Mouse (Mus musculus): ENCODE data around the gene Hoxd12.

GRCm38 (mm10) chr2:74720955-74721491 is 46.2 kb downstream of the Hoxd12 start:
- TF ChIP-seq CTCF (IDR thresholded peaks at IDR 0.05; ENCODE audit: low read depth) (no peak), EP300 (IDR thresholded peaks at IDR 0.05; ENCODE audit: low read depth) (no peak)

All from heart, postnatal 0 days (tissue).